ENCODE assay signal across 9 mouse cellular contexts in the genomic region with DNA sequence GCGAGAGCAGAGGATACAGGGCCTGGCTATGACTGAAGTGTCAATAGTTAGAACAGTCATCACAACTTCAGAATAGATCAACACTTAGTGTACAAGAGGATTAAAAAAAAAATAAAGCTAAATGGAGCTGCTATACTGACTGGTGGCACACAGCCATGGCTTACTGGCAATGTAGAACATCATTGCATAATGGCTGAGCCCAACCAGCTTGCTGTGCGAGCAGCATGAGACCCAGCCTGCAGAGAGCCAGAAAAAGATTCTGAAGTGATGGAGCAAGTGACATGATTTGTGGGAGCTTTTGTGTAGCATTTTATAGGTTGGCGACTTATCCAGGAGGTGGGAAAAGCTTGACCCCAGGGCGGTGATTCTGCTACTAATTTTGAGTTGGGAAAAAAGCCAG.
DNase-seq lines count a peak whose midpoint lies in the region; ATAC-seq lines count a peak whose summit lies in the region.
"Had no signal": no experiment of that assay in that cellular context is flagged by ENCODE, and none has a peak within 500 bp of the region (broad histone marks: within the 10 kb centered on the region; RNA-seq: fewer than 3 reads in every experiment).

No protein-coding gene starts in this region.

- no peak overlapping the region for H3K27ac ChIP-seq in hindbrain, embryonic 14.5 days
- H3K27ac ChIP-seq: neural tube, embryonic 12.5 days had no signal

- ATAC-seq in hindbrain, embryonic 14.5 days (ENCODE audit: low FRiP score) = no peak

- H3K9me3 ChIP-seq in hindbrain, embryonic 14.5 days (ENCODE audit: control insufficient read depth, low read length) = no peaks in the 10 kb centered on the region
- H3K9me3 ChIP-seq: neural tube, embryonic 12.5 days had no signal

- 59% methylated on average over 4 of the region's 4 CpGs for WGBS in hindbrain, embryonic 14.5 days

- no peaks in the 10 kb centered on the region for H3K27me3 ChIP-seq in hindbrain, embryonic 14.5 days (ENCODE audit: control insufficient read depth, insufficient read depth, low read length)
- H3K27me3 ChIP-seq: neural tube, embryonic 12.5 days had no signal

- H3K36me3 ChIP-seq in hindbrain, embryonic 14.5 days (replicated peaks; ENCODE audit: control insufficient read depth, insufficient read depth) = no peaks in the 10 kb centered on the region
- H3K36me3 ChIP-seq: neural tube, embryonic 12.5 days had no signal

- no peak overlapping the region for H3K4me3 ChIP-seq in hindbrain, embryonic 14.5 days (replicated peaks; ENCODE audit: low read length)
- H3K4me3 ChIP-seq: neural tube, embryonic 12.5 days had no signal

- no peak overlapping the region for H3K4me2 ChIP-seq in hindbrain, embryonic 14.5 days (replicated peaks)
- H3K4me2 ChIP-seq: neural tube, embryonic 12.5 days had no signal

- H3K4me1 ChIP-seq in hindbrain, embryonic 14.5 days (replicated peaks; ENCODE audit: control insufficient read depth, insufficient read depth, low read length) = 0 out of 2 replicates have a peak, but pooled peaks cover 3% of the 10 kb centered on the region

- H3K9ac ChIP-seq in hindbrain, embryonic 14.5 days = no peak overlapping the region
- H3K9ac ChIP-seq: neural tube, embryonic 12.5 days had no signal

- DNase-seq in kidney, adult 9 months = peak; percentile 1
- DNase-seq in kidney, adult 18-20 months = no peak
- DNase-seq in brain, adult 2 months (ENCODE audit: low read depth, low spot score) = peak; percentile 74
- DNase-seq in frontal cortex, postnatal 10 days (ENCODE audit: low spot score in 2 of 2) = peak; percentile 10 to 22
- DNase-seq in layer of hippocampus, adult 18-20 months (ENCODE audit: low spot score in 2 of 2) = peak; percentile 34 to 66
- peak; percentile 46 to 73 for DNase-seq in lung, postnatal 4 days
- no peak for DNase-seq in hindbrain, embryonic 14.5 days (ENCODE audit: low spot score)
- DNase-seq in spleen, postnatal 14 days (ENCODE audit: low spot score in 2 of 2) = no peak

Comparison
In these comparisons a context has a peak if more than half of its experiments do, and no peak if none do; other contexts are left out.
1. DNase-seq: peak in kidney, adult 9 months (single experiment), brain, adult 2 months (single experiment), frontal cortex, postnatal 10 days (2 of 2), layer of hippocampus, adult 18-20 months (2 of 2) and lung, postnatal 4 days (2 of 2); none in kidney, adult 18-20 months (single experiment), hindbrain, embryonic 14.5 days (single experiment) and spleen, postnatal 14 days (0 of 2).